Mouse (Mus musculus): ENCODE data around the gene Gm572. TPM values are rescaled to one million over a fixed set of nuclear protein-coding genes. Genes with fewer than 3 reads are reported as not detected.

Gm572 gene
- polyA plus RNA-seq, 1 experiment from 2014 or later: not detected

- H3K27me3 ChIP-seq (ENCODE audit: insufficient read depth, low read length): no peaks in the 10 kb centered on the region
- DNase-seq (no peak), ATAC-seq (peak; percentile 53)
- H3K9me3 ChIP-seq (ENCODE audit: low read length): no peaks in the 10 kb centered on the region
- 75% methylated on average over 1 of the region's 1 CpGs for WGBS (ENCODE audit: insufficient replicate concordance)
- TF ChIP-seq CTCF (IDR thresholded peaks at IDR 0.05; ENCODE audit: low read depth) (no peak), EP300 (IDR thresholded peaks at IDR 0.05; ENCODE audit: low read depth) (no peak)
- peaks cover 80% of the 10 kb centered on the region for H3K36me3 ChIP-seq (replicated peaks; ENCODE audit: insufficient read depth, low read length)
- H3K27ac ChIP-seq (ENCODE audit: low read depth): no peak overlapping the region
- H3K9ac ChIP-seq (replicated peaks): no peak overlapping the region
- H3K4me2 ChIP-seq (ENCODE audit: low read depth, low read length): no peak overlapping the region
- no peak overlapping the region for H3K4me3 ChIP-seq (ENCODE audit: low read depth, low read length)
- peaks cover 23% of the 10 kb centered on the region for H3K4me1 ChIP-seq (ENCODE audit: insufficient read depth)
Observed at GRCm38 (mm10) chr4:148620718-148621117, 22.4 kb upstream of the Gm572 start.

GRCm38 (mm10) chr4:148622485-148622884, 20.6 kb upstream of the Gm572 start:
- TF ChIP-seq EP300 (IDR thresholded peaks at IDR 0.05; ENCODE audit: low read depth): no peak
- TF ChIP-seq CTCF (IDR thresholded peaks at IDR 0.05; ENCODE audit: low read depth): no peak
- H3K36me3 ChIP-seq (replicated peaks; ENCODE audit: insufficient read depth, low read length): peaks cover 70% of the 10 kb centered on the region
- no peak for DNase-seq
- no peak overlapping the region for H3K9ac ChIP-seq (replicated peaks)
- H3K4me2 ChIP-seq (ENCODE audit: low read depth, low read length): no peak overlapping the region
- WGBS (ENCODE audit: insufficient replicate concordance): 88% methylated on average over 4 of the region's 4 CpGs
- H3K4me1 ChIP-seq (ENCODE audit: insufficient read depth): peaks cover 27% of the 10 kb centered on the region
- H3K27me3 ChIP-seq (ENCODE audit: insufficient read depth, low read length): no peaks in the 10 kb centered on the region
- no peak overlapping the region for H3K27ac ChIP-seq (ENCODE audit: low read depth)
- H3K9me3 ChIP-seq (ENCODE audit: low read length): no peaks in the 10 kb centered on the region
- ATAC-seq: no peak
- H3K4me3 ChIP-seq (ENCODE audit: low read depth, low read length): no peak overlapping the region

DNA sequence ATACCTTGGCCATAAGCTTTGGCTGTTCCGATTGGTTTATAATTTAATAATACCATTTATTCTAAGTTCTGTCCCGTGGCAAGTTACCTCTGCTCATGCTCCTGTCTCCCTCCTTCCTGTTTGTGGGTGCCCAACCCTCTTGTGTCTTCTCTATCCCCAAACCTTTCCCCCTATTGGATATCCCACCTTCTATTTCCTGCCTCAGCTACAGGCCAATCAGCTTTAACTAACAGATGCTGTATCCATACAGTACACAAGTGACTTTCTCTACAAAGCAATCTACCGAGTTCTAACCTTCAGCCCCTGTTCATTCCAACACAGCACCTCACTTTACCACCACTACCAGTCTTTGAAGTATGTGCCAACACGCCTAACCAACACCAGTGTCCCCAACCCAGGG, 19.5 kb upstream of the Gm572 start:
- no peak overlapping the region for H3K9ac ChIP-seq (replicated peaks)
- no peak for ATAC-seq
- H3K4me2 ChIP-seq (ENCODE audit: low read depth, low read length): 0 out of 2 replicates have a peak overlapping the region, but pooled peaks have one; percentile 82
- peaks cover 64% of the 10 kb centered on the region for H3K36me3 ChIP-seq (replicated peaks; ENCODE audit: insufficient read depth, low read length)
- TF ChIP-seq EP300 (IDR thresholded peaks at IDR 0.05; ENCODE audit: low read depth): no peak
- TF ChIP-seq CTCF (IDR thresholded peaks at IDR 0.05; ENCODE audit: low read depth): no peak
- H3K9me3 ChIP-seq (ENCODE audit: low read length): no peaks in the 10 kb centered on the region
- WGBS (ENCODE audit: insufficient replicate concordance): 76% methylated on average over 4 of the region's 4 CpGs
- no peak overlapping the region for H3K27ac ChIP-seq (ENCODE audit: low read depth)
- no peaks in the 10 kb centered on the region for H3K27me3 ChIP-seq (ENCODE audit: insufficient read depth, low read length)
- H3K4me3 ChIP-seq (ENCODE audit: low read depth, low read length): no peak overlapping the region
- DNase-seq: no peak
- peaks cover 24% of the 10 kb centered on the region for H3K4me1 ChIP-seq (ENCODE audit: insufficient read depth)

DNA sequence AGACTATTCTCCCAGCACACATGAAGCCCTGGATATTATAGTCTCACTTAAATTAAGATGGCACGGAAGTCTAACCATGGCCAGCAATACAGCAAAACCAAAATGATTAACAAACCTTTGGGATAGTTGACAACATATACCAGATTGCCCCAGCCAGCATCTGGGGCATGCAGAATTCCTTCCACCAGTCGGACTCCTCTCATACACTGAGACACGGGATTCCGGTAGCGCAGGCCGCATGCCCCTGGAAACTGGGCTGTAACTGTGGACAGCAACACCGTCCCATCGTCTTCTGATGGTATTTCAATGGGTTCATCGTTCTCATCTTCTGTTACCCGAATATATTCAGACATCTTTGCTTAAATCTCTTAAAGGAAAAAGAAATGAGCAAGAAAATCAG, 18.1 kb upstream of the Gm572 start:
- no peak for ATAC-seq
- no peak for TF ChIP-seq CTCF (IDR thresholded peaks at IDR 0.05; ENCODE audit: low read depth)
- no peak for TF ChIP-seq EP300 (IDR thresholded peaks at IDR 0.05; ENCODE audit: low read depth)
- Histone ChIP-seq H3K36me3 (replicated peaks; ENCODE audit: insufficient read depth, low read length) (peaks cover 50% of the 10 kb centered on the region), H3K4me1 (ENCODE audit: insufficient read depth) (peaks cover 17% of the 10 kb centered on the region), H3K4me3 (ENCODE audit: low read depth, low read length) (peak overlapping the region; percentile 87), H3K9me3 (ENCODE audit: low read length) (no peaks in the 10 kb centered on the region), H3K27ac (ENCODE audit: low read depth) (no peak overlapping the region), H3K27me3 (ENCODE audit: insufficient read depth, low read length) (no peaks in the 10 kb centered on the region), H3K4me2 (ENCODE audit: low read depth, low read length) (peak overlapping the region; percentile 82), H3K9ac (replicated peaks) (no peak overlapping the region; the same call in 1 of the 2 replicates)
- WGBS (ENCODE audit: insufficient replicate concordance): 84% methylated on average over 10 of the region's 10 CpGs
- DNase-seq: no peak

GRCm38 (mm10) chr4:148625756-148626622, 17.1 kb upstream of the Gm572 start:
- TF ChIP-seq CTCF (IDR thresholded peaks at IDR 0.05; ENCODE audit: low read depth) (no peak), EP300 (IDR thresholded peaks at IDR 0.05; ENCODE audit: low read depth) (no peak)
- H3K36me3 ChIP-seq (replicated peaks; ENCODE audit: insufficient read depth, low read length): peaks cover 42% of the 10 kb centered on the region
- peak overlapping the region; percentile 99 for H3K9ac ChIP-seq (replicated peaks)
- peak; percentile 79 for DNase-seq
- H3K4me2 ChIP-seq (ENCODE audit: low read depth, low read length): peak overlapping the region; percentile 82
- peak overlapping the region; percentile 99 for H3K27ac ChIP-seq (ENCODE audit: low read depth)
- H3K9me3 ChIP-seq (ENCODE audit: low read length): no peaks in the 10 kb centered on the region
- H3K4me1 ChIP-seq (ENCODE audit: insufficient read depth): peaks cover 14% of the 10 kb centered on the region
- no peaks in the 10 kb centered on the region for H3K27me3 ChIP-seq (ENCODE audit: insufficient read depth, low read length)
- under 1% methylated on average over 53 of the region's 57 CpGs for WGBS (ENCODE audit: insufficient replicate concordance)
- peak overlapping the region; percentile 87 for H3K4me3 ChIP-seq (ENCODE audit: low read depth, low read length)
- peak; percentile 67 for ATAC-seq

DNA sequence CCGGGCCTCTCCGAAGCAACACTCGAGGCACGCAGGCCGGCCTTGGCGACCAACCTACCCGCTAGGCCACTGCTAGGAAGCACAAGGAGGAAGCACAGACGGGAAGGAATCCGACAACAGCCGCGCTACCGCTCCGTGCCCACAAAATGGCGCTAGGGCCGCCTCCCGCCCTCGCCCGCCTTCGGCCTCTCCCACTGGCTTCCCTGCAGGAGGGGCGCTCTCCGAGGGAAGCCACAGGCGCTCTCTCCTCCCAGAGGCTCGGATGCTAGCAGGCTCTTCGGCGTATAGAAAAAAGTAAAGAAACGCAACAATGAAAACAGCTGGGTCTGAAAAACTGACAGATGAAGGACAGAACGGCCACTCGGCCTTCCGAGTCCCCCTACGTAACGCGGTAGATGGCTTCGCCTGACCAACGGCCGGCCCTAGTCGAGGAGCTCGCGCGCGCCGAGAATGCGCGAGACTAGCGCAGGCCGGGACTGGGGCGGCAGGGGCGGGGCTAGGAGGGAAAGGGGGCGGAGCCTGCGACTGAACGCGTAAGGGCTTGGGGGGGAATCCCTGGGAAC, 16.4 kb upstream of the Gm572 start, which contains the start of gene Tardbp:
Gene Tardbp, minus strand, starts transcription at position 397 of the 563 bp plus-strand sequence.
- ATAC-seq: peak; percentile 94
- Histone ChIP-seq H3K27ac (ENCODE audit: low read depth) (peak within 1 kb of the TSS; percentile 99), H3K4me3 (ENCODE audit: low read depth, low read length) (peak within 1 kb of the TSS; percentile 87), H3K27me3 (ENCODE audit: insufficient read depth, low read length) (no peaks in the 10 kb centered on the region), H3K9ac (replicated peaks) (peak within 1 kb of the TSS; percentile 99), H3K36me3 (replicated peaks; ENCODE audit: insufficient read depth, low read length) (peaks cover 35% of the 10 kb centered on the region), H3K4me1 (ENCODE audit: insufficient read depth) (peaks cover 9% of the 10 kb centered on the region), H3K4me2 (ENCODE audit: low read depth, low read length) (peak within 1 kb of the TSS; percentile 82), H3K9me3 (ENCODE audit: low read length) (no peaks in the 10 kb centered on the region)
- TF ChIP-seq CTCF (IDR thresholded peaks at IDR 0.05; ENCODE audit: low read depth) (peak; percentile 25), EP300 (IDR thresholded peaks at IDR 0.05; ENCODE audit: low read depth) (peak; percentile 86)
- WGBS (ENCODE audit: insufficient replicate concordance): under 1% methylated on average over 42 of the region's 51 CpGs
- DNase-seq: peak; percentile 97
